Mouse (Mus musculus): Measurements from ENCODE around the gene Ssbp2.

The Ssbp2 gene

GRCm38 (mm10) chr13:91634123-91634522 lies 174.0 kb downstream of the Ssbp2 start:
- DNase-seq (ENCODE audit: low read depth, low spot score) = no peak

GRCm38 (mm10) chr13:91635957-91636356 lies 175.9 kb downstream of the Ssbp2 start:
- DNase-seq (ENCODE audit: low read depth, low spot score) = no peak

GRCm38 (mm10) chr13:91636814-91637213 lies 176.7 kb downstream of the Ssbp2 start:
- DNase-seq (ENCODE audit: low read depth, low spot score) = peak; percentile 61

GRCm38 (mm10) chr13:91638836-91639235 lies 178.8 kb downstream of the Ssbp2 start:
- no peak for DNase-seq (ENCODE audit: low read depth, low spot score)

GRCm38 (mm10) chr13:91640219-91640618 lies 180.1 kb downstream of the Ssbp2 start:
- DNase-seq (ENCODE audit: low read depth, low spot score) = no peak

- DNase-seq (ENCODE audit: low read depth, low spot score) = peak; percentile 8
These were observed 188.2 kb downstream of the Ssbp2 start for GRCm38 (mm10) chr13:91648240-91648639.

GRCm38 (mm10) chr13:91649926-91650325 lies 189.8 kb downstream of the Ssbp2 start:
- no peak for DNase-seq (ENCODE audit: low read depth, low spot score)

- DNase-seq (ENCODE audit: low read depth, low spot score) = no peak
These were observed 201.1 kb downstream of the Ssbp2 start for GRCm38 (mm10) chr13:91661068-91661795.

- DNase-seq (ENCODE audit: low read depth, low spot score) = no peak
These were observed 202.7 kb downstream of the Ssbp2 start for GRCm38 (mm10) chr13:91662751-91663150.

GRCm38 (mm10) chr13:91673241-91673640 lies 213.2 kb downstream of the Ssbp2 start:
- DNase-seq (ENCODE audit: low read depth, low spot score) = no peak

- DNase-seq (ENCODE audit: low read depth, low spot score) = no peak
These were observed 220.8 kb downstream of the Ssbp2 start for GRCm38 (mm10) chr13:91680764-91681437.

- DNase-seq (ENCODE audit: low read depth, low spot score) = no peak
These were observed 221.4 kb downstream of the Ssbp2 start for GRCm38 (mm10) chr13:91681474-91681873.

- no peak for DNase-seq (ENCODE audit: low read depth, low spot score)
These were observed 230.0 kb downstream of the Ssbp2 start for GRCm38 (mm10) chr13:91690118-91690517.

GRCm38 (mm10) chr13:91693615-91694014 lies 233.5 kb downstream of the Ssbp2 start:
- DNase-seq (ENCODE audit: low read depth, low spot score) = no peak

- no peak for DNase-seq (ENCODE audit: low read depth, low spot score)
These were observed 235.3 kb downstream of the Ssbp2 start for GRCm38 (mm10) chr13:91695406-91695805.

GRCm38 (mm10) chr13:91696109-91696645 lies 236.1 kb downstream of the Ssbp2 start:
- no peak for DNase-seq (ENCODE audit: low read depth, low spot score)

- DNase-seq (ENCODE audit: low read depth, low spot score) = peak; percentile 37
These were observed 236.9 kb downstream of the Ssbp2 start for GRCm38 (mm10) chr13:91697011-91697410.

GRCm38 (mm10) chr13:91702337-91702736 lies 242.3 kb downstream of the Ssbp2 start:
- no peak for DNase-seq (ENCODE audit: low read depth, low spot score)

GRCm38 (mm10) chr13:91719487-91719886 lies 259.4 kb downstream of the Ssbp2 start:
- no peak for DNase-seq (ENCODE audit: low read depth, low spot score)

- DNase-seq (ENCODE audit: low read depth, low spot score) = no peak
These were observed 263.1 kb downstream of the Ssbp2 start for GRCm38 (mm10) chr13:91723108-91723735.

GRCm38 (mm10) chr13:91723736-91724119 lies 263.6 kb downstream of the Ssbp2 start:
- DNase-seq (ENCODE audit: low read depth, low spot score) = no peak

GRCm38 (mm10) chr13:91724211-91724610 lies 264.1 kb downstream of the Ssbp2 start:
- no peak for DNase-seq (ENCODE audit: low read depth, low spot score)
